Mouse (Mus musculus) myocyte (in vitro differentiated cells): ENCODE data around the gene Itpk1. TPM values are rescaled to one million over a fixed set of nuclear protein-coding genes. Genes with fewer than 3 reads are reported as not detected.
A peak's percentile ranks its signal among the peaks of the same experiment; 100 is the strongest.

Experiments
- H3K27me3 ChIP-seq: one replicate; pipeline ENCODE4 v1.6.1; 2011; ENCODE audit not compliant: control insufficient read depth, insufficient read depth, insufficient read length
- H3K36me3 ChIP-seq: one replicate; pipeline ENCODE4 v1.6.1; 2011; ENCODE audit not compliant: control insufficient read depth, insufficient read depth
- H3K4me2 ChIP-seq: one replicate; pipeline ENCODE4 v1.6.1; 2011; ENCODE audit warnings: low read depth, control low read depth
- H3K4me3 ChIP-seq: one replicate; pipeline ENCODE4 v1.5.1; 2011; ENCODE audit warnings: mild to moderate bottlenecking, control low read depth, moderate library complexity
- H3K79me2 ChIP-seq: one replicate; pipeline ENCODE4 v1.6.1; 2011; ENCODE audit not compliant: control insufficient read depth, insufficient read depth
- H3ac ChIP-seq: one replicate; pipeline ENCODE4 v1.6.1; 2011; ENCODE audit not compliant: control insufficient read depth, insufficient read length
- CEBPB ChIP-seq: IDR thresholded peaks from 2 replicates; pipeline ENCODE4 v1.6.1; 2011; ENCODE audit warnings: mild to moderate bottlenecking, moderate library complexity; ENCODE audit not compliant: poor library complexity, insufficient read depth, severe bottlenecking
- E2F4 ChIP-seq: IDR thresholded peaks from one replicate; pipeline ENCODE4 v1.6.1; 2011; ENCODE audit warnings: mild to moderate bottlenecking, control low read depth, moderate library complexity; ENCODE audit not compliant: insufficient read depth
- MAX ChIP-seq: IDR thresholded peaks from one replicate; pipeline ENCODE4 v1.6.1; 2011; ENCODE audit warnings: low read depth, mild to moderate bottlenecking, control low read depth
- MYOD1 ChIP-seq, 3 experiments: IDR thresholded peaks; one replicate each; pipeline ENCODE4 v1.6.1; 2011; ENCODE audit warnings: control low read depth in 2 of 3, low read depth in 2 of 3, mild to moderate bottlenecking in 2 of 3, moderate library complexity in 1 of 3; ENCODE audit not compliant: insufficient read length in 2 of 3, control insufficient read depth in 1 of 3
- MYOG ChIP-seq, 3 experiments: IDR thresholded peaks; one replicate each; pipeline ENCODE4 v1.6.1; 2011; ENCODE audit warnings: control low read depth in 2 of 3, low read depth in 2 of 3, mild to moderate bottlenecking in 2 of 3; ENCODE audit not compliant: insufficient read length in 2 of 3, control insufficient read depth in 1 of 3, insufficient read depth in 1 of 3
- POLR2A ChIP-seq: IDR thresholded peaks from one replicate; pipeline ENCODE4 v1.6.1; 2011; ENCODE audit warnings: low read depth, mild to moderate bottlenecking, control low read depth, moderate library complexity; ENCODE audit not compliant: insufficient read length
- POLR2AphosphoS2 ChIP-seq: IDR thresholded peaks from one replicate; pipeline ENCODE4 v1.6.1; 2011; ENCODE audit warnings: low read depth, control low read depth; ENCODE audit not compliant: insufficient read length
- REST ChIP-seq: IDR thresholded peaks from one replicate; pipeline ENCODE4 v1.6.1; 2011; ENCODE audit warnings: mild to moderate bottlenecking, control low read depth, moderate library complexity; ENCODE audit not compliant: insufficient read depth, insufficient read length
- SRF ChIP-seq: IDR thresholded peaks from one replicate; pipeline ENCODE4 v1.6.1; 2011; ENCODE audit warnings: low read depth; ENCODE audit not compliant: control insufficient read depth, insufficient read length
- TCF12 ChIP-seq: IDR thresholded peaks from one replicate; pipeline ENCODE4 v1.6.1; 2011; ENCODE audit warnings: mild to moderate bottlenecking, control low read depth; ENCODE audit not compliant: poor library complexity, insufficient read depth, severe bottlenecking
- TCF3 ChIP-seq: IDR thresholded peaks from one replicate; pipeline ENCODE4 v1.6.1; 2011; ENCODE audit warnings: low read depth, control low read depth; ENCODE audit not compliant: insufficient read length
- USF1 ChIP-seq: IDR thresholded peaks from one replicate; pipeline ENCODE4 v1.6.1; 2011; ENCODE audit warnings: low read depth, mild to moderate bottlenecking, control low read depth, moderate library complexity
- polyA plus RNA-seq: library from polyadenylated mRNA; unstranded; fragments of >200 nt; fragmentation: generic; extraction: Trizol; gene quantifications from one replicate; pipeline ENCODE4 v1.2.1, GENCODE M21; 2012; ENCODE audit warnings: missing spikeins

Gene Itpk1
- 4.9 TPM for polyA plus RNA-seq

DNA sequence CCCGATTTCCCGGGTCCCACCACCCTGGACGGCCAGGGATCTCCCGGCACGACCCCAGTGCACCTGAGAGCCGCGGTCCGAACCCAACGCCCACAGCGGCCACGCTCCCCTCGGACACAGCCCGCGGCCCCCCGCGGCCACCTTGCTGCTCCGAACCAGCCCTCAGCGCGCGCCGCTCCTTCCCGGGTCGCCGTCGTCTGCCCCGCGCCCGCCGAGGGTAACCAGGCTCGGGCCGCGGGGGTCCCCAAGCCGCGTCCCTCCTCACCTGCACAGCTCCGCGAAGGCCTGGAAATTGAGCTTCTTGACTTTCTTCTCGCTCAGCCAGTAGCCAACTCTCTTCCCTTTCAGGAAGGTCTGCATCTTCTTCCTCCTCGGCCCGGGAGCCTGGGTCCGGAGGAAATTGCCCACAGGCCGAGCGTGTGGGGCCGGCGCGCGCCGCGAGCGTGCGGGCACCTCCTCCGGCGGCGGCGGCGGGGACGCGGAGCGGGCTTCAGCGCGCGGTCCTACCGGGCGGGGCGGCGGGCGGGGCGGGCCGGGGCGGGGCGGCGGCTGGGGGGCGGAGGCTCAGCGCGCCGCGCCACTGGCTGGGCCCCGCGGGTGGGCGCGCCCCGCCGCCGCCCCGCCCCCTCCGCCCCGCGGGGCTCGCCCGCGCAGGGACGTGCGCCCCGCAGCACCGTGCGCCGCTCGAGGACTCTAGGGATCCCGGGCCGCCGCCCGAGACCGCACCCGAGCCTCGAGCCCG is at the start of gene Itpk1:
Gene Itpk1 (minus strand): TSS at position 474 of the 742 bp plus-strand sequence.
- Histone ChIP-seq H3K4me2 (peak within 1 kb of the TSS; percentile 76), H3ac (peak within 1 kb of the TSS; percentile 58), H3K36me3 (no peaks in the 10 kb centered on the region), H3K4me3 (peak within 1 kb of the TSS; percentile 29), H3K27me3 (no peaks in the 10 kb centered on the region), H3K79me2 (no peaks in the 10 kb centered on the region)
- TF ChIP-seq POLR2A (peak; percentile 72), SRF (no peak), REST (no peak), TCF3 (no peak), MAX (no peak), CEBPB (no peak)

GRCm38 (mm10) chr12:102748256-102748655 is 43.5 kb upstream of the Itpk1 start:
- no peak overlapping the region for H3K4me3 ChIP-seq
- peaks cover 80% of the 10 kb centered on the region for H3K79me2 ChIP-seq
- no peak overlapping the region for H3K4me2 ChIP-seq
- H3K27me3 ChIP-seq = no peaks in the 10 kb centered on the region
- no peak overlapping the region for H3ac ChIP-seq
- TF ChIP-seq E2F4 (no peak), REST (no peak), MYOG (IDR thresholded peaks at IDR 0.05; ENCODE audit: control insufficient read depth in 1 of 3, insufficient read depth in 1 of 3, insufficient read length in 2 of 3, low read depth in 2 of 3) (no peak), POLR2A (no peak)
- no peaks in the 10 kb centered on the region for H3K36me3 ChIP-seq

DNA sequence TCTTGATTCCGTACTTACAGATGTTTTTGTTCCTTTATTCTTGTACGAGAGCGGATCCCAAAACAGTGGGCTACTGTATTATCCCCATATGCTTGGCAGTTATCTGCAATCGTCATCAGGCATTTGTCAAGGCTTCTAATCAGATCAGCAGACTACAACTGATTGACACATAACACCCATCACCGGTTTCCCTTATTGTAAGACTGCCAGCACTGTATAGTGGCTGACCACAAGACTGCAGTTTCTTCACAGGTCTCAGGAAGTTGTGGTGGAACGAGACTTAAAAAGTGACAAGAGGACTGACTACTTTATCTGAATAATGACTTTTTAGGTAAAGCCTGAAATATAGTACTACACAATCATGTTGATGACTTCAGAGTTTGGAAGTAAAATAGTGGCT is 40.1 kb upstream of the Itpk1 start:
- Histone ChIP-seq H3K27me3 (no peaks in the 10 kb centered on the region), H3K36me3 (no peaks in the 10 kb centered on the region), H3ac (no peak overlapping the region), H3K4me3 (peak overlapping the region; percentile 49), H3K4me2 (peak overlapping the region; percentile 93), H3K79me2 (peaks cover 50% of the 10 kb centered on the region)
- TF ChIP-seq SRF (no peak), POLR2A (no peak), POLR2AphosphoS2 (no peak), MYOG (IDR thresholded peaks at IDR 0.05; ENCODE audit: control insufficient read depth in 1 of 3, insufficient read depth in 1 of 3, insufficient read length in 2 of 3, low read depth in 2 of 3) (no peak), MAX (no peak), CEBPB (no peak), E2F4 (no peak), REST (no peak), TCF3 (no peak), USF1 (no peak), MYOD1 (IDR thresholded peaks at IDR 0.05; ENCODE audit: control insufficient read depth in 1 of 3, insufficient read length in 2 of 3, low read depth in 2 of 3) (no peak), TCF12 (no peak)

- TF ChIP-seq SRF (no peak), POLR2A (peak; percentile 79), REST (no peak), TCF3 (no peak), MAX (no peak), CEBPB (no peak), TCF12 (no peak), MYOG (IDR thresholded peaks at IDR 0.05; ENCODE audit: control insufficient read depth in 1 of 3, insufficient read depth in 1 of 3, insufficient read length in 2 of 3, low read depth in 2 of 3) (no peak), USF1 (no peak), MYOD1 (IDR thresholded peaks at IDR 0.05; ENCODE audit: control insufficient read depth in 1 of 3, insufficient read length in 2 of 3, low read depth in 2 of 3) (peak in 1 of 3 experiments; percentile 3), POLR2AphosphoS2 (peak; percentile 87), E2F4 (peak; percentile 51)
- Histone ChIP-seq H3K79me2 (peaks cover 42% of the 10 kb centered on the region), H3ac (peak within 1 kb of the TSS; percentile 45), H3K4me2 (peak within 1 kb of the TSS; percentile 93), H3K4me3 (peak within 1 kb of the TSS; percentile 49), H3K36me3 (no peaks in the 10 kb centered on the region), H3K27me3 (no peaks in the 10 kb centered on the region)
Observed at GRCm38 (mm10) chr12:102743589-102744574, 39.2 kb upstream of the Itpk1 start, which contains the start of the genes Moap1 and Tmem251. Moap1 (minus strand) TSS chr12:102743661. Tmem251 (plus strand) TSS chr12:102743762.
